Mouse (Mus musculus): ENCODE measurements around the gene 1700009N14Rik. TPM values are rescaled to one million over a fixed set of nuclear protein-coding genes. Genes with fewer than 3 reads are reported as not detected.

The 1700009N14Rik gene
- total RNA-seq (2014; rRNA removed; ENCODE audit: low replicate concordance) (not detected in 2 replicates), polyA plus RNA-seq (2015; fragmentation: Nextera tagmentation; extraction: Ambion mirVana) (not detected in 2 replicates)

GRCm38 (mm10) chr4:39450069-39450468 is at the start of gene 1700009N14Rik:
1700009N14Rik (plus strand) TSS chr4:39450295.
- no peaks in the 10 kb centered on the region for H3K9me3 ChIP-seq (replicated peaks; ENCODE audit: control insufficient read depth, low read length)
- no peaks in the 10 kb centered on the region for H3K27me3 ChIP-seq (ENCODE audit: control insufficient read depth, insufficient read depth, low read length)
- no peak within 1 kb of the TSS for H3K4me2 ChIP-seq (ENCODE audit: low read depth, low read length)
- DNase-seq (ENCODE audit: low spot score) (no peak), ATAC-seq (ENCODE audit: insufficient read depth, low read depth) (no peak)
- no peak within 1 kb of the TSS for H3K9ac ChIP-seq (replicated peaks; ENCODE audit: low read depth, low read length)
- H3K4me3 ChIP-seq (ENCODE audit: low read depth, low read length): no peak within 1 kb of the TSS
- no peaks in the 10 kb centered on the region for H3K36me3 ChIP-seq (replicated peaks; ENCODE audit: control insufficient read depth, insufficient read depth, low read length)
- 56% methylated on average over 3 of the region's 3 CpGs for WGBS
- no peak within 1 kb of the TSS for H3K27ac ChIP-seq (ENCODE audit: low read depth)
- H3K4me1 ChIP-seq (ENCODE audit: control insufficient read depth, insufficient read depth): no peaks in the 10 kb centered on the region
- no peak for TF ChIP-seq EP300 (IDR thresholded peaks at IDR 0.05; ENCODE audit: low read depth)
- TF ChIP-seq CTCF (IDR thresholded peaks at IDR 0.05; ENCODE audit: low read depth): no peak

DNA sequence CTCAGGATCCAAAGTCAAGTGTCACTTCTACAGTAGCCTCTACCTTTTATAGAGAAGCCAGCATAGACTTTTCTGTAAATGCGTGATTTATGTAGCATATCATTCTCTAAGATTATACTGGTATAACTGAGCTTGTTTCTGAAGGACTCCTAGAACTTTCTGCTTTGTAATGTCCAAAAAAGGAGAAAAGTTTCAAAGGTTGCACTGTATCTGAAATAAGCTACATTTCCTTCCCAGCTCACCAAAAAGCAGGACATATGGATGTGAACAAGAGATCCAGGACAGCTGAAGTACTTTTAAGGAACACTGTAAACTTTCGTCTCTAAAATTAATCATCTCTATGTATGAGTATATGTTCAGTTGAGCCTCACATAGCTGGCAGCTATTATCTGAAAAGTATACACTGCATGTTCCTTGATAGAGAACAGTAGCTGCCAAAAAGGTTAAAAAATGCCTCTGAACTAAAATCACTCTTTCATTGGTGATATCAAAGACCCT is 12.2 kb upstream of the 1700009N14Rik start:
- H3K36me3 ChIP-seq (replicated peaks; ENCODE audit: control insufficient read depth, insufficient read depth, low read length): no peaks in the 10 kb centered on the region
- H3K4me1 ChIP-seq (ENCODE audit: control insufficient read depth, insufficient read depth): no peaks in the 10 kb centered on the region
- ATAC-seq (ENCODE audit: insufficient read depth, low read depth) (no peak), DNase-seq (ENCODE audit: low spot score) (no peak)
- no peak overlapping the region for H3K4me2 ChIP-seq (ENCODE audit: low read depth, low read length)
- H3K27me3 ChIP-seq (ENCODE audit: control insufficient read depth, insufficient read depth, low read length): no peaks in the 10 kb centered on the region
- no peak overlapping the region for H3K4me3 ChIP-seq (ENCODE audit: low read depth, low read length)
- WGBS: 68% methylated on average over 2 of the region's 2 CpGs
- TF ChIP-seq CTCF (IDR thresholded peaks at IDR 0.05; ENCODE audit: low read depth) (no peak), EP300 (IDR thresholded peaks at IDR 0.05; ENCODE audit: low read depth) (no peak)
- no peak overlapping the region for H3K9ac ChIP-seq (replicated peaks; ENCODE audit: low read depth, low read length)
- no peak overlapping the region for H3K27ac ChIP-seq (ENCODE audit: low read depth)
- no peaks in the 10 kb centered on the region for H3K9me3 ChIP-seq (replicated peaks; ENCODE audit: control insufficient read depth, low read length)

- DNase-seq (ENCODE audit: low spot score) (no peak), ATAC-seq (ENCODE audit: insufficient read depth, low read depth) (no peak)
- TF ChIP-seq CTCF (IDR thresholded peaks at IDR 0.05; ENCODE audit: low read depth) (no peak), EP300 (IDR thresholded peaks at IDR 0.05; ENCODE audit: low read depth) (no peak)
- WGBS: 86% methylated on average over 2 of the region's 2 CpGs
- Histone ChIP-seq H3K4me3 (ENCODE audit: low read depth, low read length) (no peak overlapping the region), H3K9ac (replicated peaks; ENCODE audit: low read depth, low read length) (no peak overlapping the region), H3K36me3 (replicated peaks; ENCODE audit: control insufficient read depth, insufficient read depth, low read length) (no peaks in the 10 kb centered on the region), H3K27ac (ENCODE audit: low read depth) (no peak overlapping the region), H3K27me3 (ENCODE audit: control insufficient read depth, insufficient read depth, low read length) (no peaks in the 10 kb centered on the region), H3K4me2 (ENCODE audit: low read depth, low read length) (no peak overlapping the region), H3K4me1 (ENCODE audit: control insufficient read depth, insufficient read depth) (no peaks in the 10 kb centered on the region), H3K9me3 (replicated peaks; ENCODE audit: control insufficient read depth, low read length) (no peaks in the 10 kb centered on the region)
Measured at GRCm38 (mm10) chr4:39474291-39474690, 24.2 kb downstream of the 1700009N14Rik start.

- H3K9ac ChIP-seq (replicated peaks; ENCODE audit: low read depth, low read length): no peak overlapping the region
- no peaks in the 10 kb centered on the region for H3K27me3 ChIP-seq (ENCODE audit: control insufficient read depth, insufficient read depth, low read length)
- no peak overlapping the region for H3K4me2 ChIP-seq (ENCODE audit: low read depth, low read length)
- H3K4me3 ChIP-seq (ENCODE audit: low read depth, low read length): no peak overlapping the region
- H3K27ac ChIP-seq (ENCODE audit: low read depth): no peak overlapping the region
- ATAC-seq (ENCODE audit: insufficient read depth, low read depth) (peak; percentile 62), DNase-seq (ENCODE audit: low spot score) (peak; percentile 33)
- no peaks in the 10 kb centered on the region for H3K36me3 ChIP-seq (replicated peaks; ENCODE audit: control insufficient read depth, insufficient read depth, low read length)
- TF ChIP-seq CTCF (IDR thresholded peaks at IDR 0.05; ENCODE audit: low read depth): no peak
- peak; percentile 59 for TF ChIP-seq EP300 (IDR thresholded peaks at IDR 0.05; ENCODE audit: low read depth)
- H3K4me1 ChIP-seq (ENCODE audit: control insufficient read depth, insufficient read depth): no peaks in the 10 kb centered on the region
- no peaks in the 10 kb centered on the region for H3K9me3 ChIP-seq (replicated peaks; ENCODE audit: control insufficient read depth, low read length)
- WGBS: 20% methylated on average over 8 of the region's 8 CpGs
Measured at GRCm38 (mm10) chr4:39486393-39486792, 36.3 kb downstream of the 1700009N14Rik start.

GRCm38 (mm10) chr4:39493596-39493995 is 43.5 kb downstream of the 1700009N14Rik start:
- ATAC-seq (ENCODE audit: insufficient read depth, low read depth): no peak
- Histone ChIP-seq H3K4me2 (ENCODE audit: low read depth, low read length) (no peak overlapping the region), H3K36me3 (replicated peaks; ENCODE audit: control insufficient read depth, insufficient read depth, low read length) (no peaks in the 10 kb centered on the region), H3K9me3 (replicated peaks; ENCODE audit: control insufficient read depth, low read length) (no peaks in the 10 kb centered on the region), H3K27ac (ENCODE audit: low read depth) (no peak overlapping the region), H3K4me3 (ENCODE audit: low read depth, low read length) (no peak overlapping the region), H3K9ac (replicated peaks; ENCODE audit: low read depth, low read length) (no peak overlapping the region), H3K4me1 (ENCODE audit: control insufficient read depth, insufficient read depth) (no peaks in the 10 kb centered on the region), H3K27me3 (ENCODE audit: control insufficient read depth, insufficient read depth, low read length) (no peaks in the 10 kb centered on the region)
- no peak for TF ChIP-seq EP300 (IDR thresholded peaks at IDR 0.05; ENCODE audit: low read depth)
- TF ChIP-seq CTCF (IDR thresholded peaks at IDR 0.05; ENCODE audit: low read depth): no peak
- no peak for DNase-seq (ENCODE audit: low spot score)
- 52% methylated on average over 1 of the region's 1 CpGs for WGBS

DNA sequence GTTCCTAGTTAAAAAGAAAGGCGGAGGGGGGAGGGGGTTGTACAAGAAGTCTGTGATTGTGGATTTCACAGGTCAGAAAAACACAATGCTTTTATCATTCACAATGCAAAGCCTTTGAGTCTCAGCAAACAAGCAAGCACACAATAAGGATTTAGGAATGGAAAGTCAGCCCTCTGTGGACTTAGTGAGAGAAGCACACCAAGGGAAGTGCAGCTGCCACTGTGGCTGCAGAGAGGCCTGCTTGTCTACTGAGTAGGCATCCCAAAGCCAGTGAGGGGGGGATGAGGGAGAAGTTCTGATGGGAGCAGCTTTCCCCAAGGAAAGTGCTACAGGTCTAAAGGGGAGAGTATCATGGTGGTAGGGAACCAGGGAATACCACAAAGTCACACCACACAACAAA is 45.8 kb downstream of the 1700009N14Rik start:
- no peak overlapping the region for H3K4me3 ChIP-seq (ENCODE audit: low read depth, low read length)
- H3K9me3 ChIP-seq (replicated peaks; ENCODE audit: control insufficient read depth, low read length): no peaks in the 10 kb centered on the region
- H3K36me3 ChIP-seq (replicated peaks; ENCODE audit: control insufficient read depth, insufficient read depth, low read length): no peaks in the 10 kb centered on the region
- WGBS: 76% methylated on average over 1 of the region's 1 CpGs
- no peaks in the 10 kb centered on the region for H3K4me1 ChIP-seq (ENCODE audit: control insufficient read depth, insufficient read depth)
- no peak for DNase-seq (ENCODE audit: low spot score)
- no peak overlapping the region for H3K4me2 ChIP-seq (ENCODE audit: low read depth, low read length)
- ATAC-seq (ENCODE audit: insufficient read depth, low read depth): no peak
- TF ChIP-seq CTCF (IDR thresholded peaks at IDR 0.05; ENCODE audit: low read depth) (no peak), EP300 (IDR thresholded peaks at IDR 0.05; ENCODE audit: low read depth) (no peak)
- no peak overlapping the region for H3K27ac ChIP-seq (ENCODE audit: low read depth)
- H3K27me3 ChIP-seq (ENCODE audit: control insufficient read depth, insufficient read depth, low read length): no peaks in the 10 kb centered on the region
- no peak overlapping the region for H3K9ac ChIP-seq (replicated peaks; ENCODE audit: low read depth, low read length)
